Mouse (Mus musculus) embryo, embryonic 9.5 days (tissue): ENCODE measurements around the gene Usp20.

ENCODE experiments used
- DNase-seq: peaks from one replicate; pipeline ENCODE4 v3.0.0-alpha.2; 2017; ENCODE audit errors: extremely low spot score

Usp20 gene

GRCm38 (mm10) chr2:31040487-31040886 lies 58.4 kb downstream of the Usp20 start:
- no peak for DNase-seq

- DNase-seq: no peak
Observed at GRCm38 (mm10) chr2:31041386-31041785, 59.3 kb downstream of the Usp20 start.

- DNase-seq: no peak
Observed at GRCm38 (mm10) chr2:31042881-31043280, 60.8 kb downstream of the Usp20 start.

- DNase-seq: no peak
Observed at GRCm38 (mm10) chr2:31043856-31044255, 61.8 kb downstream of the Usp20 start.

- DNase-seq: no peak
Observed at GRCm38 (mm10) chr2:31048037-31048436, 66.0 kb downstream of the Usp20 start.

GRCm38 (mm10) chr2:31052441-31052840 lies 70.4 kb downstream of the Usp20 start:
- DNase-seq: no peak

GRCm38 (mm10) chr2:31053426-31053825 lies 71.3 kb downstream of the Usp20 start:
- no peak for DNase-seq

- no peak for DNase-seq
Observed at GRCm38 (mm10) chr2:31053851-31054340, 71.8 kb downstream of the Usp20 start.

- no peak for DNase-seq
Observed at GRCm38 (mm10) chr2:31056070-31056469, 74.0 kb downstream of the Usp20 start.

GRCm38 (mm10) chr2:31057549-31058177 lies 75.6 kb downstream of the Usp20 start:
- no peak for DNase-seq

GRCm38 (mm10) chr2:31058443-31058842 lies 76.4 kb downstream of the Usp20 start:
- no peak for DNase-seq

- no peak for DNase-seq
Observed at GRCm38 (mm10) chr2:31060271-31060670, 78.2 kb downstream of the Usp20 start.

GRCm38 (mm10) chr2:31060787-31061730 lies 79.0 kb downstream of the Usp20 start:
- no peak for DNase-seq

- no peak for DNase-seq
Observed at GRCm38 (mm10) chr2:31061868-31062628, 80.0 kb downstream of the Usp20 start.

- no peak for DNase-seq
Observed at GRCm38 (mm10) chr2:31066019-31066789, 84.1 kb downstream of the Usp20 start.

- DNase-seq: no peak
Observed at GRCm38 (mm10) chr2:31067059-31067595, 85.0 kb downstream of the Usp20 start.

- no peak for DNase-seq
Observed at GRCm38 (mm10) chr2:31067696-31068245, 85.7 kb downstream of the Usp20 start.

- DNase-seq: peak; percentile 75
Observed at GRCm38 (mm10) chr2:31068246-31069113, 86.4 kb downstream of the Usp20 start.

GRCm38 (mm10) chr2:31069114-31069445 lies 87.0 kb downstream of the Usp20 start:
- no peak for DNase-seq

- no peak for DNase-seq
Observed at GRCm38 (mm10) chr2:31069506-31069905, 87.4 kb downstream of the Usp20 start.
